Mouse (Mus musculus): ENCODE data around the gene Stk38.

The Stk38 gene

DNA sequence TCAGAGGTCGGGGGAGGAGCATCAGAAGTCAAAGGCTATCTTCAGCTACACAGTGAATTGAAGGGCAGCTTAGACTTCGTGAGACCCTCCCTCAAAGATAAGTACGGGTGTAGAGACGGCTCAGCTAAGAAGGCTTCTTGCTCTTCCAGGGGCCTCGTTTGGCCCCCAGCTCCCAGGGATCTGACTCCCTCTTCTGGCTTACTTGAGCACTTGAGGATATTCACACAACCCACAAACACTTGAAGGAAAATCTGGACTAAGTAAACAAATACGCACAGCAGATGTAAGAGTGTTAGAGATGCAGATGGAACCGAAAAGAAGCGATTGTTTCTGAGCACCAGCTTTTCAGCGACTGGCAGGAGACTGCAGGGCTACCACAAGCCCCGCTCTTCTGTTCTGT lies 47.2 kb downstream of the Stk38 start:
- no peak for DNase-seq (ENCODE audit: extremely low spot score, low read depth, low spot score)

DNA sequence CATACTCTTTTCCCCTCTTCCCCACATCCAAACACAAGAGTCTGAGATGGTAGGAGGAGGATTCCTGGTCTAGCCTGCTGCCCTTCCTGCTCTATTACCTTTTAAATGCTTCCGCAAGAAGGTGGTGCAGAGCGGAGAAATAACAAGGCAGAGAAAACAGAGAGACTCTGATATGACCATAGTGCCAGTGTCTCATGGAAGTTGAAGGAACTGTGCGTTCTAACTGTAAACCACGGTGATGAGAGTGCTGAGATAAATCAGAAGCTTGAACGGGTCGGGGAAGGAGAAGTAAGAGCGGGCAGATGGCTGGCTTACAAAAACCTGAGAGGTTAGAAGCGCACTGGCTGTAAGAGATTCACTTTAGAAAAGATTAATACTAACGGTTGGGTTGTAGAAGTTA lies 53.4 kb downstream of the Stk38 start:
- no peak for DNase-seq (ENCODE audit: extremely low spot score, low read depth, low spot score)

DNA sequence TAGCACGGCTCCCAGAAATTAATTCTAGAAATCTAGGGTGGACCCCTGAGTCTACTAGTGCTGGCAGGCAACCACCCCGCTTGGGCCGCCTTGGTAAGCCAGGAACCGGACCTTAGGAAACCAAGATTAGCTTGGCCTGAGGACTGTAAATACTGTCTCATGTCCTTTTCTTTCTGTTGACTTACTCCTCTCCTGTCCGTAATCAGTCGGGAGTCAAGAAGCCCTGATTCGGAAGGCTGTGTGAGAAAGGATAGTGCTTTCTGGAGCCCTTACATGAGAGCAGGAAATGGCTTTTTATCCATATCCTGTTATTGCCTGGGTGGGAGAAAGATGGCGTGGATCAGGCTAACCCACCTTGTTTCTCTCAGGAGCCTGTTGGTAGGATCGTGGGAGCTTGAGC lies 54.5 kb downstream of the Stk38 start:
- no peak for DNase-seq (ENCODE audit: extremely low spot score, low read depth, low spot score)

DNA sequence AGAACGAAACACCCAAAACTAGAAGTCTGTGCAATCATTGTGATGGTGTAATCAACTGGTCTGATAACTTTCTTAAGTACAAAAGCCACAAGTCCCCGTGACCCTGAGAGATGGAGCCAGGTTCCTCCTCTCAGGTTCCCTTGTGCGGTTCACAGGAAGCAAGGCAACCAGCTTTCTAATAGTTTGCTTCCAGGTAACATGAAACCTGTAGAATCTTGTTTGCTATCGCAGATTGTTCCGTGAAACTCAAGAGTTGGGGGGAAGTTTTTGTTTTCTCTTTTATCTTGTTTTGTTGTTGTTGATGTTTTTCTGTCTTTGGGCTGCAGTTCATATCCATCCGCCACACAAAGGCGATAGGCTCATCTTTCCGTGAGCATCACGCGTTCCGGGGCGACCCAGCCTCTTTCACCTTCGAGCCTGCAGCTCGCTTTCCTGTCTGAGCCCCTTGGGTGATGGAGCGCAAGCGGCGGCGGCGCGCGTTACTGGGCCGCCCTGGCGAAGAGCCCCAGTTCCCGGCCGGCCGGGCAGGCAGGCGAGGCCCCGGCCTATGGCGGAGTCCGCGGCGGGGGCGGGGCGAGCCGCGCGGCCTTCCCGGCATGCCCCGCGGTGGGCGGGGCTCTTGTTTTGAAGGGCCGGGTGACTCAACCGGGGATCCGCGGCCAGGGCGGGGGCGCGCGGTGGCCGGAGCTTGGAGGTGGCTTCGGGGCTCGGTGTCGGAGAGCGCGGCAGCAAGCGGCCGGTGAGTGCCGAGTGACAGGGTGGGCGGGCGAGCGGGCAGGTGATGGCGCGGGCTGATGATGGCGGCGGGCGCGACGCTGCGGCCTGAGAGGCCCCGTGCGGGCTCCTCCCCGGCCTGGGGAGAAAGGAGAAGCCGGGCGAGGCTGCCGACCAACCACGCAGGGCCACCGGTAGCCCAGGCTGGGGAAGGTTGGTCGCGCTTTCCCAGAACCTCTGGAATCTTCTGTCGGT lies 55.7 kb downstream of the Stk38 start, which contains the start of gene Kctd20:
Gene Kctd20 (plus strand): TSS at position 120 of the 969 bp plus-strand sequence.
- peak; percentile 73 for DNase-seq (ENCODE audit: extremely low spot score, low read depth, low spot score)

DNA sequence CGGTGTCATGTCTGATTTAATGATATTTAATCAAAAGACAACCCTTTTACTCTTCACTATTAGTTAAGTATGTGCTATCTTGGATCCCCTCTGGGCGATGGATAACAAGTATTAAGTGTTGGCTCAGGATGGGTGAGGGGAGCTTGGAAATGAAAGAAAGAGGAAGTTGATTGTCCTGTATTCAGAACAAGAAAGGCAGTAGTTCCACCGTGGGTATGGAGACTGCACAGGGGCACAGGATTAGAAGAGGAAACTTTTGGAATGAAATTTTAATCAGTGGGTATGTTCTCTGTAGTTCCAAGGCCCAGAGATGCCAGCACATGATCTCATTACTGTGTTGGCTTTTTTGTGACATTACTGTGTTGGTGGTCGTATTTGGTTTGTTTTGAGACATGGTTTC lies 57.0 kb downstream of the Stk38 start:
- no peak for DNase-seq (ENCODE audit: extremely low spot score, low read depth, low spot score)

DNA sequence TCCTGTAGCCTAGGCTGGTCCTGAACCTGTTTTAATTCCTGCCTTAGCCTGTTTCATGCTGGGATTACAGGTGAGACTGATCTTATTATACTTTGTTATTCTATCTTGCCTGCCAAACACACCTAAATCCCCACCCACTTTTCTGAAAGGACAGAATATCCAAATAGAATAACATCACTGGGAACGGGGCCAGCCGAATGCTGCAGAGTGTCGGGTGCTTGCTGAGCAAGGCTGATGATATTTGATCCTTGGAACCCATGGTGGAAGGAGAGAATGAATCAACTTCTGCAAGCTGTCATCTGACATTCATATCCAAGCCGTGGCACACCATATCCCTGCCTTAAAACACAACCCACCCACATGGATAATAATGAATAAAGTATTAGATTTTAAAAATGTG lies 59.1 kb downstream of the Stk38 start:
- no peak for DNase-seq (ENCODE audit: extremely low spot score, low read depth, low spot score)

DNA sequence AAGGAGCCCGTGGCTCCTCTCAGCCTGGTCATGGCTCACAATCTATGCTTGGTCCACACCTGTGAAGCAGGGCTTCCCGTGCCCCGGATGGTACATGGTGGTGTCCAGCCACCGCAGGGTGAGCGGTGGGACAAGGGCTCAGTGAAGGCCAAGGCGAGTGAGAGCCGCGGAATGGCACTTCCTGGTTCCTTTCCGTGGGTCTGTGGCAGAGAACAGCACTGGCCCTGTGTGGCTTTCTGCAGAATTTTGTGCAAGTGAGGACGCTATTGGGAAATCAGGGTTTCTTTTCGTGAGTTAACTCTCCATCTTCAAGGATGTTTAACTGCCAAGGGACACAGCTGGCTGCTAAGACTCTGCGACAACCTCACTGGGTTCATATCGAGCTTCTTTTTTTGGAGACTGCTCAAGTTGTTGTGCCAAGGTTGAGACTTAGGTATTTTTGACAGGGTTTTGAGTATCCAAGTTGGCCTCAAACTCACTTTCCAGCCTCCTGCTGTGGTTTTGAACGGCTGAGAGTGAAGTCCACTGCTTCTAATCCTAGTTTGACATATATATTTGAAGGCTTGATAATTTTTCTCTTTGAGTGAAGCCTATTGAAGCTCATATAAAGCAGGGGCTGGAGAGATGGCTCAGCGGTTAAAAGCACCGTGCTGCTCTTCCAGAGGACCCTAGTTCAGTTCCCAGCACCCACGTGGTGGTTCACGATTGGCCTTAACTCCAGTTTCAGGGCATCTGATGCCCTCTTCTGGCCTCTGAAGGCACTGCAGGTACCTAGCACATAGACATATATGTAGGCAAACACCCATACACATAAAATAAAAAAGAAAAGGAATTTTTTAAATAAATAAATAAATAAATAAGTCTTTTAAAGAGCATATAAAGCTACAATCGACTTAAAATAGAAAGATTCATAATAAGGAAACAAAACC lies 60.5 kb downstream of the Stk38 start:
- no peak for DNase-seq (ENCODE audit: extremely low spot score, low read depth, low spot score)

DNA sequence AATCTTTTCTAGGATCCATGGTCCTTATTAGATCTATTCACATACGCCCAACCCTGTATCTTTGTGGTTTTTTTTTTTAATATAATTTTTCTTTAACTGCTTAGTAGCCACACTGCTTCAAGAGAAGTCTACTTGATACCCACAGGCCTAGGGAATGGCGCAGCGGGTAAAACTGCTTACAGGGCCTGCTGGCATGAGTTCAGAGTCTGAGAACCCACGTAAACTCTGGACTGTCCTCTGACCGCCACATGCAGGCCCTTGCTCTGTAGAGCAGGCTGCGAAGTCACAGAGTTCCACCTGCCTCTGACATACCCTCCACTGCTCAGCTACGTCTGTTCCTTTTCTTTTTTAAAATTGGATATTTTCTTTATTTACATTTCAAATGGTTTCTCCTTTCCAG lies 63.3 kb downstream of the Stk38 start:
- DNase-seq (ENCODE audit: extremely low spot score, low read depth, low spot score) = no peak

DNA sequence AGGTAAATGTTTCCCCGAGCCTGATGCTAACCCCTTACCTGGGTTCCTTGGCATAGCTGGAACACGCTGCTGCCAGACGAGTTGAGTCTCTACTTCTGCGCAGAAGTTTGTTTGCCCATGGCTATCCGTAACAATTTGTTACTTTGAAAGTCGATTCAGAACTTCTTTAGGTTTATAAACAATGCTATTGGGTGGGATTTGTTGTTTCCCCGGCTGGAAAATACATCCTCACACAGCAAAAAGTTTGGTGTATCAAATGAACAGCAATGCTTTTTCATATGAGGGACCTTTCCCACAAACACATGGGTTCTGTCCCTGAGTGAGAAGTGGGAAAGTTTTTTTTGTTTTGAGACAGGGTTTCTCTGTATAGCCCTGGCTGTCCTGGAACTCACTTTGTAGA lies 64.1 kb downstream of the Stk38 start, which contains the start of gene Pxt1:
Gene Pxt1 (minus strand): TSS at position 101 of the 400 bp plus-strand sequence.
- no peak for DNase-seq (ENCODE audit: extremely low spot score, low read depth, low spot score)

DNA sequence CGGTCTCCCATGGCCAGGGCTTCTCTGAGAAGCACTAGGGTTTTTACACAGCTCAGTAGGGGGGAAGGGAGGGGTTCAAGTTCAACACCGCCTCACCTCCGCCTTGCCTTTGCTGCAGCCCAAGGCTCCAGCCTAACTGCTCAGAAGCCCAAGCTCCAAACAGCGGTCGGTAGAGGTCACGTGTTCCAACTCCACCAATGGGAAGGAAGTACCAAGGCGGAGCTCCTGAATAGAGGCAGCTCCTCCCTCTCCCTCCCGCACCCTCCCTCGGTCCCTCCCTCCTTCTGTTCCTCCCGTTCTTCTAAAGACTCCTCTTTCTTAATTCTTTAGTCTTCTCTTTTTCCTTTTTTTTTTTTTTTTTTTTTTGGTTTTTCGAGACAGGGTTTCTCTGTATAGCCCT lies 65.7 kb downstream of the Stk38 start:
- no peak for DNase-seq (ENCODE audit: extremely low spot score, low read depth, low spot score)

DNA sequence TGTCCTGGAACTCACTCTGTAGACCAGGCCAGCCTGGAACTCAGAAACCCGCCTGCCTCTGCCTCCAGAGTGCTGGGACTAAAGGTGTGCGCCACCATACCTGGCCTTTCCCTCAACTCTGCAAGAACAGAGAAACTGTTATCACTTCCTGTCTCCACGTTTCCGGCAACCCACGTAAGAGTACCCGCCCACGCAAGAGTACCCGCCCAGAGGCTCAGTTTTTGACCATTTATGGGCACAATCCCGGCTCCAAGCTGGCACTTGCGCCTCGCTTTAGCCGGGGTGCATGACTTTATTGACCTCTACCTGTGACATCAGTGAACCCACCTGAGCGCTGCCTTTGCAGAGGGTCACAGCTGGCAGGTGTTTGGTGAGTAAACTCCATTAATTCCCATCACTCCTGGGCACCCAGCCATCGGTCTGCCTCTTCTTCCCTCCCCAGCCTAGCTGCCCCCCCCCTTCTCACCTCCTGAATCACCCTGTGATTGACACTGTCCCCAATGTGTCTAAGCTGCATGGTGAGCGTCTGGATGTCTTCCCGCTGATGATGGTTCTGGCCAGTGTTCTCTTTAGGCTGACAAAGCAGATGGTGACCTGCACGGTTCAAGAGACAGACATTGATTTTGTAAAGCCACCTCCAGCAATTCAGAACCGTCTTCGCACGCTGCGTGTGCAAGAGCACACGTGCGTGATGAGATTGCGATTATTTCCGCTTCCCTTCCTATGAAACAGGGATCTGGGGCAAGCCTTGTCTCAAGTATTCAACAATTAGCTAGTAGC lies 66.8 kb downstream of the Stk38 start:
- no peak for DNase-seq (ENCODE audit: extremely low spot score, low read depth, low spot score)

DNA sequence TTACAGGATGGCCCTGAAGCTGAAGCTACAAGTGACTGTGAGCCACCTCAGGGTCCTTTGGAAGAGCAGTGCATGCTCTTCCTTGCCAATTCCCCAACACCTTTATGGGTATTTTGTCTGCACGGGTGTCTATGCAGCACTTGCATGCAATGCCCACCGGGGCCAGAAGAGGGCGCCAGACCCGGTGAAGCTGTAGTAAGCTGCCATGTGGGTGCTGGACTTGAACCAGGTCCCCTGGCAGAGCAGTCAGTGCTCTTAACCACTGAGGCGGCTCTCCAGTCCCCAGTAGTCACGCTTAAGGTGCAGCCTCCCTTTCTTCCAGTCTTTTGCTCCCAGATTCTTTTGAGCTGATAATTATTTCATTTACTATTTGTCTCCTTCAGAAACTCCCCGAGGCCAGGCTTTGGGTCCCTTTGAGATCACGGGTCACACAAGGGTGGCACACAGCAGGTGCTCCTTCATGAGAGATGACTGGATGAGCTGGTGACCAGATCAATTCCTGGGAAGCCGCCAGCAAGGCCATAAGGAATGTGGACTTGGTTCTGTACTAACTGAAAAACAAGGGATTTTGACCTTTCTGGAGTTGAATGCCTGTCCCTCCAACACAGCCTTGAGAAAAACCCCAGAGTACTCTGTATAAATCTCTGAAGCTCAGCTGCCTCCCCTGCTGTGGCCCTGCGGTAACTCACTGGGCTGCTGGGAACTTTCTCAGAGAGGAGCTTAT lies 71.0 kb downstream of the Stk38 start:
- DNase-seq (ENCODE audit: extremely low spot score, low read depth, low spot score) = no peak

DNA sequence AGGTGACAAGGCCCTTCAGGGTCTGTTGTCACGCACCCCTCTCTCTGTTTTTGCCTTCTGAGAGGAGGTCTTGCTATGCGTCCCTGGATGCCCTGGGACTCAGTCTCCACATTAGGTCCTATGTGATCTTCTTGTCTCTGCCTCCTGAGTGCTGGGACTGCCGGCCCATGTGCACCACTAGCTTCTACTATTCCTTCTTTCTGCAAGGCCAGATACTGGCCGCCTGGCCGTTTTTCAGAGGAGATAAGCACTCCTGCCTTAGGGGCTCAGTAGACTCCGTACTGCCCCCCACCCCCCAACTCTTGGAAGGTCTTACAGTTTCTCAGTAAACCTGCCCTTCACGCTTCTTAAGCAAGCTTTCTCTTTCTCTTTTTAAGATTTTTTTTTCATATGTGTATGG lies 71.7 kb downstream of the Stk38 start:
- no peak for DNase-seq (ENCODE audit: extremely low spot score, low read depth, low spot score)

DNA sequence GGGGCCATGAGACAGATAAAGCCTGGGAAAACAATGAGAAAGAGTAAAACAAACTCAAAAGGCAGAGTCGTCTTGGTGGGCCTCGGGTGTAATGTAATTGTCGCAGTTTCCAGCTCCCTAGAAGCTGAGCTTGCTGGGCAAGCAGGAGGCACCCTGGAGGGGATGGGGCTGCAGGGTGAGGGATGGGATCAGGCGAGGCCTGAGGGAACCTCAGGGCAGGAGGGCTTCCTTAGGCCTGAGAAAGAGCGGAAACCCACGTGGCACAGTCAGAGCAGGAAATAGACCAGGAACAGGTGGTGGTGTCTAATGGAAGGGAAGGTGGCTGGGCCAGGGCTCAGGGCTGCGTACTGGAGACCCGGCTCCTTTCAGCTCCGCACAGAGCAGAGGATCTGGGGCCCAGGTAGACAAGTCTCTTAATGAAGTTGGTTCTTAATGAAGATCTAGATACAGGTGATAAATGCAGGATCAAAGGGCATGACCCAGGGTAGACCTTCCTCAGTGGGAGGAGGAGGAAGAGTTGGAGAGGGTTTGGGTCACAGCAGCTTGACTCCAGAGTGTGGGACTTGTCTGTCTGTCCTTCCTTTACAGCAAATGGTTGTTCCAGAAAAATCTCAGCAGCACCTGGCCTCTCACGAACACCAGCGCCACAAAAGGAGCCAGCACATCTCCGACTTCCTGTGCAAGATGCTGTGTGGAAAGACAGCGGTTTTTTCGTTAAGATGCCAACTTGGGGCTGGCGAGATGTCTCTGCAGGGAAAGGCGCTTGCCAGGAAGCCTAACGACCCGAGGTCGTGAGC lies 73.5 kb downstream of the Stk38 start:
- DNase-seq (ENCODE audit: extremely low spot score, low read depth, low spot score) = no peak

DNA sequence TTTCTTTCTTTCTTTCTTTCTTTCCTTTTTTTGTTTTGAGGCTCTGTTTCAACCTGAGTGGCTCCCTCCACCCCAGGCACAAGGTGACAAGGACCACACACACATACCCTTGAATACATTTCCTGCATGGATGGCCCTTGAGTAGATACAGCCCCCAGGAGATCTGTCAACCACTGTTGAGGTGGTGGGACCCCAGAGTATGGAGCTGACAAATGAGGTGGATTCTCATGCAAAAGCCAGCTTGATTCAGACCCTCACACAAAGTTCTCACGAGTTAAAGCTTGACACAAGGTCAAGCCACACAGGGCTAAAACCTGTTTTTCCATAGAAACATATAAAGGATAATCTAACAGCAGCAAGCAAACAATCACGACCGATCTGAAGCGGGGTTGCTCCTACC lies 75.5 kb downstream of the Stk38 start:
- no peak for DNase-seq (ENCODE audit: extremely low spot score, low read depth, low spot score)

DNA sequence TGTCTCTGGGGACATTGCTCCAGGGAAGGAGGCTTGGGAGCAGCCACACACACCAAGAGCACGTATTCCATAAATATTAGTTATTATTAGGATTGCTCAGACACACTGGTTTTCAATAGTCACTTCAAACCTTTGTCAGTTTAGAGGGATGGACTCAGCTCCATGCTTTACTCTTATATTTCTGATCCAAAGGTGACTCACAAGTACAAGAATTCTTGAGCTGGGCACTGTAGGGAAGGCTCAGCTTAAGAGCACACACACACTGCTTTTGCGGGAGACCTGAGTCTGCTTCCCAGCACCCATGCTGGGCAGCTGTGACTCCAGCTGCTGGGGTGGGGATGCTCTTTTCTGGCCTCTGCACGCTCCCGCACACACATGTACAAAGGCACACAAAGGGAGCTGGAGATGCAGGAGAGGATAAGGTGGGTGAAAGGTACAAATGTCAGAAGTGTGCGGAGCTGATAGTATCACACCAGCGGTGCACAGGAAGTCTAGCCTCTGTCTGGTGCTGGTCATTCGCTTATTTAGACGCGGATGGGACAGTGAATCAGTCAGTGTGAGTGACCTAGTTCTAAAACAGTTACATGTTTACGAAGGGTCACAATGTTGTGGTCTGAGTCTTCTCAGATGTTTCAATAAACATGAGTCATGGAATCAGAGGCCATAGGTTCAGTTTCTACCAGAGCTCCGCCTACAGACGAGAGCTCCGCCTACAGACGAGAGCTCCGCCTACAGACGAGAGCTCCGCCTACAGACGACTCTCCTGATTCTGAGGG lies 76.2 kb downstream of the Stk38 start:
- no peak for DNase-seq (ENCODE audit: extremely low spot score, low read depth, low spot score)

DNA sequence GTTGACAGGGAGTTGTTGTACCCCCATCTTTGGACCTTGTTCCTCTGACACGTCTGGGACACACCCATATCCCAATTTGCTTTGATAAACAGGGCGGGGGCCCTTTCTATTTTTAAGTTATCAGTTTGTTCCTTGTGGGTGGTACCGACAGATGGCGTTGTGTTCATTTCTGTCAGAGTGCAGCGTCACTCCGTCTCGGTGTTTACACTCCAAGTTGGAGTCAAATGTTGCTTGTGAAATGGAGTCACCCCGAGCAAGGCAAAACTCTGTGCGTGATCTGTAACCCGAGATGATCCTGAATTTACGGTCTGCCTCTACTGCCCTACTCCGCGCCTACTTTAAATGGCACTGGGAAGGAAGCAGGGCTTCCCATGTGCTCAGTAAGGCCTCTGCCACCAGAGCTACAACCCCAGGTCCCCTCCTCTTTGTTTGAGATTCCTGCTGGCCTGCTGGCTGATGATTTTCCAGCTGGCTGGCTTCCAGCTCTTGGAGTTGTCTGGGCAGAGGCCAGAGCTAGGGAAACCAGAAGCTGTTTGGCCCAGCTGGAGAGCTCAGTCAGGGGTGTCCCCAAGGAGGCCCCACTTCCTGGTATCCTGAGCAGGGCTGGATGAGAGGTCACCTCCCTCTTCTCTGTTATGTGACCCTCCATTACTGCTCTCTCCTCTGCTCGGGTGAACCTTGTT lies 77.3 kb downstream of the Stk38 start:
- DNase-seq (ENCODE audit: extremely low spot score, low read depth, low spot score) = no peak

DNA sequence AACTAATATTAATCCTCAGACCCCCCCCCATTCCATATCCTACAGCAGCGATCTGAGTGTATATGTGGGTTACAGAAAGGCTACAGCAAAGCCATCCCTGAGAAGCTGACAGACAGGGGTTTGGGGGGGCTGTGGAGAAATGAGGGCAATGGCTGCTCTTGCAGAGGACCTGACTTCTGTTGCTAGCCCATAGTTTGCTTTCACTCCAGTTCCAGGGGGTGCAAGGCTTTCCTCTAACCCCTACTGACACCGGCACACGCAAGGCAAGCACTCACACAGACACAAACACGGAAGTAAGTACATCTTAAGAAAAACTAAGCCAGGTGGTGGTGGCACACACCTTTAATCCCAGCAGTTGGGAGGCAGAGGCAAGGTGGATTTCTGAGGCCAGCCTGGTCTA lies 78.4 kb downstream of the Stk38 start:
- DNase-seq (ENCODE audit: extremely low spot score, low read depth, low spot score) = no peak

Measured in hindlimb bud, embryonic 11.5 days (tissue).